Mouse (Mus musculus): Measurements from ENCODE around the gene Pnpla1. TPM values are rescaled to one million over a fixed set of nuclear protein-coding genes. Genes with fewer than 3 reads are reported as not detected.

Pnpla1 gene
- total RNA-seq, 2 experiments from 2014 or later: under 0.01 TPM; not detected in 1

Other genes starting within 250 kb of the Pnpla1 start
- gene Srpk1, start 235.7 kb upstream of the Pnpla1 start, total RNA-seq (2014; fragmentation: Nextera tagmentation): 125 and 178 TPM in 2 replicates
- gene Srpk1, start 235.7 kb upstream of the Pnpla1 start, total RNA-seq (2017): 129 and 150 TPM in 2 replicates
- gene Slc26a8, start 168.2 kb upstream of the Pnpla1 start, total RNA-seq (2014; fragmentation: Nextera tagmentation): 3.8 TPM in 1 of 2 replicates, not detected in the other
- gene Slc26a8, start 168.2 kb upstream of the Pnpla1 start, total RNA-seq (2017): 0.93 and 2.5 TPM in 2 replicates
- 123 and 141 TPM in 2 replicates for gene Mapk14, start 167.1 kb upstream of the Pnpla1 start, total RNA-seq (2014; fragmentation: Nextera tagmentation)
- 101 and 156 TPM in 2 replicates for gene Mapk14, start 167.1 kb upstream of the Pnpla1 start, total RNA-seq (2017)
- gene AC170998.1, start 132.3 kb upstream of the Pnpla1 start, total RNA-seq (2014; fragmentation: Nextera tagmentation): 10.5 and 19.9 TPM in 2 replicates
- 1.3 and 3.2 TPM in 2 replicates for gene AC170998.1, start 132.3 kb upstream of the Pnpla1 start, total RNA-seq (2017)
- gene Mapk13, start 89.1 kb upstream of the Pnpla1 start, total RNA-seq (2014; fragmentation: Nextera tagmentation): 1.8 and 2.0 TPM in 2 replicates
- 0.88 and 3.4 TPM in 2 replicates for gene Mapk13, start 89.1 kb upstream of the Pnpla1 start, total RNA-seq (2017)
- 30.4 and 39.0 TPM in 2 replicates for gene Brpf3, start 57.3 kb upstream of the Pnpla1 start, total RNA-seq (2014; fragmentation: Nextera tagmentation)
- 2.8 and 15.2 TPM in 2 replicates for gene Brpf3, start 57.3 kb upstream of the Pnpla1 start, total RNA-seq (2017)
- 1.8 and 2.6 TPM in 2 replicates for gene 4930539E08Rik, start 56.9 kb downstream of the Pnpla1 start, total RNA-seq (2014; fragmentation: Nextera tagmentation)
- gene 4930539E08Rik, start 56.9 kb downstream of the Pnpla1 start, total RNA-seq (2017): 1.2 and 1.5 TPM in 2 replicates
- not detected in 2 replicates for gene Pxt1, start 85.4 kb downstream of the Pnpla1 start, total RNA-seq (2014; fragmentation: Nextera tagmentation)
- gene Pxt1, start 85.4 kb downstream of the Pnpla1 start, total RNA-seq (2017): not detected in 2 replicates
- 99.8 and 132 TPM in 2 replicates for gene Kctd20, start 93.5 kb downstream of the Pnpla1 start, total RNA-seq (2014; fragmentation: Nextera tagmentation)
- 146 and 162 TPM in 2 replicates for gene Kctd20, start 93.5 kb downstream of the Pnpla1 start, total RNA-seq (2017)
- 99.0 and 116 TPM in 2 replicates for gene Stk38, start 149.6 kb downstream of the Pnpla1 start, total RNA-seq (2014; fragmentation: Nextera tagmentation)
- 51.6 and 58.2 TPM in 2 replicates for gene Stk38, start 149.6 kb downstream of the Pnpla1 start, total RNA-seq (2017)
- 474 and 486 TPM in 2 replicates for gene Srsf3, start 174.2 kb downstream of the Pnpla1 start, total RNA-seq (2014; fragmentation: Nextera tagmentation)
- 734 and 859 TPM in 2 replicates for gene Srsf3, start 174.2 kb downstream of the Pnpla1 start, total RNA-seq (2017)
- gene Cdkn1a, start 232.6 kb downstream of the Pnpla1 start, total RNA-seq (2014; fragmentation: Nextera tagmentation): 8.2 and 9.8 TPM in 2 replicates
- 1.3 and 3.2 TPM in 2 replicates for gene Cdkn1a, start 232.6 kb downstream of the Pnpla1 start, total RNA-seq (2017)

Measured in granulocyte monocyte progenitor cell, adult 5-6 weeks (primary cell).